Mouse (Mus musculus) small intestine, adult 2 months (tissue): Measurements from ENCODE around the gene Ppp4r3a. TPM values are rescaled to one million over a fixed set of nuclear protein-coding genes. Genes with fewer than 3 reads are reported as not detected.
"Not testable (repeated sequence)": the region's sequence is repeated elsewhere in the genome, so short reads cannot be mapped to it uniquely, and the experiment has no call there.

ENCODE experiments used
- H3K27ac ChIP-seq: fragments of 200-500 bp; 2 replicates; pipeline ENCODE4 v1.5.1; 2012; ENCODE audit warnings: low read depth, low read length, control low read depth, inconsistent platforms; ENCODE audit not compliant: insufficient read depth
- H3K27me3 ChIP-seq: fragments of 200-500 bp; 2 replicates; pipeline ENCODE4 v1.6.1; 2012; ENCODE audit warnings: mild to moderate bottlenecking, moderate library complexity, low read length, inconsistent platforms; ENCODE audit not compliant: control insufficient read depth, insufficient read depth
- H3K36me3 ChIP-seq: fragments of 200-500 bp; 2 replicates; pipeline ENCODE4 v1.6.1; 2012; ENCODE audit warnings: mild to moderate bottlenecking, low read length, control low read depth, inconsistent platforms; ENCODE audit not compliant: control insufficient read depth, insufficient read depth
- H3K4me1 ChIP-seq: fragments of 200-500 bp; 2 replicates; pipeline ENCODE4 v1.6.1; 2012; ENCODE audit warnings: low read length, inconsistent platforms, mixed read lengths; ENCODE audit not compliant: control insufficient read depth, insufficient read depth, insufficient read length
- H3K4me3 ChIP-seq: fragments of 200-500 bp; 2 replicates; pipeline ENCODE4 v1.5.1; 2012; ENCODE audit warnings: low read depth, mild to moderate bottlenecking, control low read depth, inconsistent platforms, low read length, moderate library complexity
- CTCF ChIP-seq: fragments of 200-500 bp; IDR thresholded peaks from 2 replicates; pipeline ENCODE4 v1.5.1; 2012; ENCODE audit warnings: low read depth, mild to moderate bottlenecking, control low read depth, inconsistent platforms, low read length, moderate library complexity, mixed read lengths; ENCODE audit not compliant: insufficient replicate concordance, insufficient read length; ENCODE audit errors: extremely low read depth
- POLR2A ChIP-seq: fragments of 200-500 bp; IDR thresholded peaks from 2 replicates; pipeline ENCODE4 v1.6.1; 2012; ENCODE audit warnings: low read depth, mild to moderate bottlenecking, control low read depth, inconsistent platforms, low read length, moderate library complexity
- WGBS: fragments of 180-500 bp; shearing (Covaris S2); methylation state at CpG from one replicate; pipeline ENCODE4 v1.1.7; 2018; 5-methylcytosine and 5-hydroxymethylcytosine counted together
- polyA plus RNA-seq: library from polyadenylated mRNA; depleted of rRNA; stranded (reverse); fragments of >200 nt; gene quantifications from 2 replicates; pipeline ENCODE4 v1.2.3, GENCODE M21; 2012

Gene Ppp4r3a
- polyA plus RNA-seq, 1 experiment = 9.2 TPM

- H3K4me1 ChIP-seq = peaks cover 84% of the 10 kb centered on the region
- TF ChIP-seq POLR2A (no peak), CTCF (no peak)
- H3K27ac ChIP-seq = peak overlapping the region; percentile 90
- no peaks in the 10 kb centered on the region for H3K36me3 ChIP-seq
- 34% methylated on average over 11 of the region's 11 CpGs for WGBS
- H3K4me3 ChIP-seq = no peak overlapping the region
- H3K27me3 ChIP-seq = no peaks in the 10 kb centered on the region
Observed at GRCm38 (mm10) chr12:101015165-101015560, 68.3 kb downstream of the Ppp4r3a start.

- Histone ChIP-seq H3K27ac (peak overlapping the region; percentile 90), H3K27me3 (no peaks in the 10 kb centered on the region), H3K4me3 (no peak overlapping the region), H3K36me3 (no peaks in the 10 kb centered on the region), H3K4me1 (peaks cover 83% of the 10 kb centered on the region)
- no peak for TF ChIP-seq CTCF
- 26% methylated on average over 10 of the region's 10 CpGs for WGBS
Observed at GRCm38 (mm10) chr12:101014549-101015164, 68.8 kb downstream of the Ppp4r3a start.

GRCm38 (mm10) chr12:101013668-101014067 is 69.8 kb downstream of the Ppp4r3a start:
- peak overlapping the region; percentile 90 for H3K27ac ChIP-seq
- WGBS = 74% methylated on average over 9 of the region's 9 CpGs
- peaks cover 74% of the 10 kb centered on the region for H3K4me1 ChIP-seq
- H3K36me3 ChIP-seq, H3K4me3 ChIP-seq, H3K27me3 ChIP-seq: not testable (repeated sequence)

GRCm38 (mm10) chr12:101013078-101013665 is 70.3 kb downstream of the Ppp4r3a start:
- peak overlapping the region; percentile 50 for H3K27ac ChIP-seq
- H3K36me3 ChIP-seq = no peaks in the 10 kb centered on the region
- peaks cover 75% of the 10 kb centered on the region for H3K4me1 ChIP-seq
- H3K27me3 ChIP-seq = no peaks in the 10 kb centered on the region
- WGBS = 40% methylated on average over 8 of the region's 8 CpGs
- H3K4me3 ChIP-seq = no peak overlapping the region
- TF ChIP-seq POLR2A (no peak), CTCF (no peak)

- WGBS = 17% methylated on average over 17 of the region's 17 CpGs
- H3K27me3 ChIP-seq = no peaks in the 10 kb centered on the region
- peaks cover 74% of the 10 kb centered on the region for H3K4me1 ChIP-seq
- no peak for TF ChIP-seq CTCF
- peak; percentile 9; the same call in 1 of the 2 replicates for TF ChIP-seq POLR2A
- H3K36me3 ChIP-seq = no peaks in the 10 kb centered on the region
- H3K27ac ChIP-seq = peak overlapping the region; percentile 50
- peak overlapping the region; percentile 12 for H3K4me3 ChIP-seq
Observed at GRCm38 (mm10) chr12:101012197-101013077, 71.1 kb downstream of the Ppp4r3a start.

GRCm38 (mm10) chr12:101011017-101011416 is 72.5 kb downstream of the Ppp4r3a start:
- Histone ChIP-seq H3K4me1 (peaks cover 69% of the 10 kb centered on the region), H3K27me3 (no peaks in the 10 kb centered on the region), H3K4me3 (no peak overlapping the region), H3K36me3 (no peaks in the 10 kb centered on the region), H3K27ac (peak overlapping the region; percentile 98)
- WGBS = 31% methylated on average over 7 of the region's 7 CpGs
- TF ChIP-seq CTCF (no peak), POLR2A (no peak)

- H3K4me3 ChIP-seq = no peak overlapping the region
- H3K27me3 ChIP-seq = no peaks in the 10 kb centered on the region
- H3K36me3 ChIP-seq = no peaks in the 10 kb centered on the region
- peak; percentile 27; the same call in 1 of the 2 replicates for TF ChIP-seq POLR2A
- TF ChIP-seq CTCF = no peak
- peak overlapping the region; percentile 98 for H3K27ac ChIP-seq
- 22% methylated on average over 10 of the region's 10 CpGs for WGBS
- peaks cover 71% of the 10 kb centered on the region for H3K4me1 ChIP-seq
Observed at GRCm38 (mm10) chr12:101010148-101010920, 73.2 kb downstream of the Ppp4r3a start.
